Mouse (Mus musculus) intestine, embryonic 16.5 days (tissue): ENCODE results near the gene Mfsd11. TPM values are rescaled to one million over a fixed set of nuclear protein-coding genes. Genes with fewer than 3 reads are reported as not detected.
A peak's percentile ranks its signal among the peaks of the same experiment; 100 is the strongest.
"Not testable (repeated sequence)": the region's sequence is repeated elsewhere in the genome, so short reads cannot be mapped to it uniquely, and the experiment has no call there.

Source experiments
- ATAC-seq: fragments of 200-750 bp; cut with Nextera tagmentation; 2 replicates; pipeline ENCODE4 v1.8.0; 2017; ENCODE audit warnings: moderate TSS enrichment, moderate library complexity
- H3K27ac ChIP-seq: fragments of 300-500 bp; sonication (generic); 2 replicates; pipeline ENCODE4 v1.5.1; 2014; ENCODE audit warnings: mild to moderate bottlenecking, low read length
- H3K27me3 ChIP-seq: fragments of 300-500 bp; sonication (generic); replicated peaks from 2 replicates; pipeline ENCODE4 v1.6.1; 2014; ENCODE audit warnings: low read length, control low read depth, mixed read lengths; ENCODE audit not compliant: control insufficient read depth, insufficient read depth
- H3K36me3 ChIP-seq: fragments of 300-500 bp; sonication (generic); 2 replicates; pipeline ENCODE4 v1.6.1; 2014; ENCODE audit warnings: low read length, control low read depth; ENCODE audit not compliant: control insufficient read depth, insufficient read depth
- H3K4me1 ChIP-seq: fragments of 300-500 bp; sonication (generic); 2 replicates; pipeline ENCODE4 v1.6.1; 2014; ENCODE audit warnings: low read length, control low read depth, mixed read lengths; ENCODE audit not compliant: control insufficient read depth, insufficient read depth
- H3K4me2 ChIP-seq: fragments of 300-500 bp; sonication (generic); 2 replicates; pipeline ENCODE4 v1.6.1; 2014; ENCODE audit warnings: low read depth, low read length, control low read depth
- H3K4me3 ChIP-seq: fragments of 300-500 bp; sonication (generic); 2 replicates; pipeline ENCODE4 v1.5.1; 2014; ENCODE audit warnings: mild to moderate bottlenecking, low read length
- H3K9ac ChIP-seq: fragments of 300-500 bp; sonication (generic); 2 replicates; pipeline ENCODE4 v1.6.1; 2014; ENCODE audit warnings: low read depth, low read length
- H3K9me3 ChIP-seq: fragments of 300-500 bp; sonication (generic); 2 replicates; pipeline ENCODE4 v1.6.1; 2016; ENCODE audit warnings: low read length, control low read depth; ENCODE audit not compliant: control insufficient read depth
- WGBS: fragments of 180-500 bp; shearing (Covaris S2); extraction: QIAGEN DNeasy Blood & Tissue Kit; methylation state at CpG from one replicate; pipeline ENCODE4 v1.1.7; 2014; 5-methylcytosine and 5-hydroxymethylcytosine counted together
- polyA plus RNA-seq: library from polyadenylated mRNA; unstranded; fragments of >200 nt; fragmentation: Nextera tagmentation; extraction: Ambion mirVana; gene quantifications from 2 replicates; pipeline ENCODE4 v1.2.1, GENCODE M21; 2015

The Mfsd11 gene
- polyA plus RNA-seq, 1 experiment from 2014 or later: 47.3 TPM

DNA sequence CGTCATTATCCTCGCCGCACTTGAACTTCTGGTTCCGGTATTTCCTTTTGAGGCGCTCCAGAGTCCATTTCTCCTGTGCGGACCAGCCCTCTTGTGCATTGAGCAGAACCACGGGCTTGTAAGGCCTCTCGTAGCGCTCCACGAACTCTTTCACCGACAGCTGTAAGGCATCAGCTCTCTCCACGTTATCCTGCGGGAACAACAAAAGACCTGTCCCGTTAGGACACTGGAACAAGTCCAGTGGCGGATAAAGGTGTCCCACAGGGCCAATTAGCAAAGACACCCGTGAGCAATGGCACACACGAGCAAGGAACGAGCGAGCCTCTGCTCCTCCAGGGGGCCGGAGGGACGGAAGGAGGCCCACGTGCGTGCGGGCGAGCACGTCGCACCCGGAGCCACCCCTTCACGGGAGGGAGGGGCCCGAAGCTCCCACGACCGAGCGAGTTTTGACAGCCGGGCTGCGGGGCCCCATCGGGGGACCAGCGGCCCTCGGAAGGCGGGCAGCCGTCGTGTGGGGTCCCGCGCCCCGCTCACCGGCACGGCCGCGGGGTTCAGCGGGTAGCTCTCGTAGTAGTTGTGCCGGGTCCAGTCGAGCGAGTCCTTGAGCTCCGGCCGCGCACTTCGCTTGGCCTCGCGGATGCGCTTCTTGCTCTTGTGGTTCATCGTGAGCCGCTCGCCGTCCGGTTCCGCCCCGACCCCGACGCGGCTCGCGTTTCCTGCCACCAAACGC is 9.5 kb upstream of the Mfsd11 start:
- peak overlapping the region; percentile 84 for H3K4me3 ChIP-seq
- peak overlapping the region; percentile 100 for H3K27ac ChIP-seq
- H3K36me3 ChIP-seq: peaks cover 19% of the 10 kb centered on the region; the same call in 1 of the 2 replicates
- peak overlapping the region; percentile 96 for H3K9ac ChIP-seq
- under 1% methylated on average over 71 of the region's 73 CpGs for WGBS
- no peaks in the 10 kb centered on the region for H3K9me3 ChIP-seq
- H3K4me2 ChIP-seq: peak overlapping the region; percentile 74
- no peaks in the 10 kb centered on the region for H3K27me3 ChIP-seq
- peaks cover 42% of the 10 kb centered on the region for H3K4me1 ChIP-seq
- ATAC-seq: peak; percentile 63

DNA sequence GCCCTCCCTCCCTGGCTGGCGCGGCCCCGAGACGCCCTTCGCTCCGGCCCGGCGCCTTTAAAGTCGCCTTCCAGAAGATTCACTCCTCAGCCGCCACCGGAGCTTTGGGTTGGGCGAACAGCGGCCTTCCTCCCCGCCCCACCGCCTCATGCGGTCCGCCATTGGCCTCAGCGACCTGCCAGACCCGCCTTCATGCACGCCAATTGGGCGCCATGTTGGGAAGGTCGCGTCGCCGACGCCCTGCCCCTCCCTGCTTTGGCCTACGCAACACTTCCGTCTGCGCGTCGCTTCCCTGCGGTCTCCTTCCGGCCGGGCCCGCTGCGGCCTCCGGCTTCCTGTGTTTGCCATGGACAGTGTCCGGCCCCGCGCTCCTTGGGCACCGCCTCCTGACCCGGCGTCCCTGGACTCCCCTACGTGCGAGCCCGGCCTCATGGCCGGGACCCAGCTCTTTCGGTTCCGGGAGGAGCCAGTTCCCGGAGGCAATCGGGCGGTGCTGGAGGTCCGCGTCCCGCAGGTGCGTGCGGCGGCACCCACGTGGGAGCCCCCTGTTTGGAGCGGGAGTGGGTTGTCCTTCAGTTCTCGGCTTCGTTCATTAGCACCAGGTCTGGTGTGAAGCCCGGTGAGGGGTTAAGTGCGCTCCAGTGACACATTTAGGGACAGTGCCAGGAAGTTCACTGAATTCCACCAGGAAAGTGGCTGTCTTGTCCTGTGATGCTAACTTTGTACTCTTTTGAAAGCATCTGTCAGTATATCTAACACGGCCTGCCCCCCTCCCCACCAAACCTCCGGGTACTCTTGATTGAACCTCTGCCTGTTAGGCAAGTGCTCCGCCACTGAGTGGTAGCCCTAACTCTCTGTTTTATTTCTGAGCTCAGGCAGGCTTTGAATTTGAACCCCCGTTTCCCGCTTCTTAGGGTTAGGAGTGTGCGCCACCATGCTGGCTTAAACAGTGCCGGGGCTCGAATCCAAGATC is 8.7 kb upstream of the Mfsd11 start, which contains the start of the genes Mettl23 and Jmjd6:
Gene Mettl23, plus strand, starts transcription at position 18 of the 973 bp plus-strand sequence.
Gene Jmjd6, minus strand, starts transcription at position 189 of the 973 bp plus-strand sequence.
- Histone ChIP-seq H3K4me1 (peaks cover 39% of the 10 kb centered on the region), H3K4me3 (peak within 1 kb of the TSS; percentile 84), H3K4me2 (peak within 1 kb of the TSS; percentile 82), H3K27me3 (no peaks in the 10 kb centered on the region), H3K36me3 (peaks cover 19% of the 10 kb centered on the region; the same call in 1 of the 2 replicates), H3K9me3 (no peaks in the 10 kb centered on the region), H3K9ac (peak within 1 kb of the TSS; percentile 96), H3K27ac (peak within 1 kb of the TSS; percentile 100)
- under 1% methylated on average over 72 of the region's 72 CpGs for WGBS
- peak; percentile 96 for ATAC-seq

GRCm38 (mm10) chr11:116846593-116847181 is 5.6 kb upstream of the Mfsd11 start:
- ATAC-seq: no peak
- Histone ChIP-seq H3K4me3 (no peak overlapping the region), H3K9me3 (no peaks in the 10 kb centered on the region), H3K27ac (no peak overlapping the region), H3K36me3 (peaks cover 5% of the 10 kb centered on the region; the same call in 1 of the 2 replicates), H3K27me3 (no peaks in the 10 kb centered on the region), H3K4me2 (no peak overlapping the region), H3K9ac (no peak overlapping the region), H3K4me1 (peaks cover 14% of the 10 kb centered on the region; the same call in 1 of the 2 replicates)
- WGBS: 84% methylated on average over 4 of the region's 4 CpGs

DNA sequence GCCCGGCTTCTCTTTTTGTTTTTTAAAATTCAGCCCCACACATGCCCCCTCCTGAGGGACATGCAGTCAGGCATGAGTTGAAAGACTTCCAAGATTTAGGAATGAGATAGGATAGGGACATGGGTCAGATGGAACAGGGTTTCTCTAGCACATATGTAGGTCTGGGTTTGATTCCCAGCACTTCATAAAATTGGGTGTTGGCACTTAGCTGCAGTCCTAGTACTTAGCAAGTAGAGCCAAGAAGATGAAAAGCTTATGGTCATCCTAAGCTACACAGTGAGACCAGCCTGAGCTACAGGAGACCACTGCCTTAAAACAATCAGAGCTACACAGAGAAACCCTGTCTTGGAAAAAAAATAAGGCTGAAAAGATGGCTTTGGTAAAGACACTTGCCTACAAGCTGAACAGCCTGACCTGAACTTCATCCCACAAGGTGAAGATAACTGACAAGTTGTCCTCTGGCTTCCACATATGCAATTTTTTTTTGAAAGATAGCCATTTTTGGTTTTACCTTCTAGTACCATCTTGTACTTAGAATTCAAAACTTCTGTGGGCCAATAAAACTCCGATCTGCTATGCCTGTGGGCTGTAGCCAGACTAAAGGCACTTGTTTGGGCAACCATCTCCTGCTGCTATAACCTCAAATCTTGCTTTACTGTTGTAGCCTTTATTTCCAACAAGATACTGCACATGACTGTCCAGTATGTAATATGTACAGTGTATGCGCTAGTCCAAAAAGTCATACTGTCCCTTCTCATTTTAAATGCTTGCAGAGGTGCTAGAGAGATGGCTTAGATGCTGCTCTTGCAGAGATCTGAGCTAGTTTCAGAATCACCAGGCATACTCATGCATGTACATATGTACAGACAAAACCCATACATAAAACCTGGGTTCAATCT is 4.8 kb upstream of the Mfsd11 start:
- no peak for ATAC-seq
- no peaks in the 10 kb centered on the region for H3K27me3 ChIP-seq
- H3K36me3 ChIP-seq: peaks cover 5% of the 10 kb centered on the region; the same call in 1 of the 2 replicates
- no peak overlapping the region for H3K9ac ChIP-seq
- H3K4me3 ChIP-seq: no peak overlapping the region
- 90% methylated on average over 3 of the region's 3 CpGs for WGBS
- no peaks in the 10 kb centered on the region for H3K9me3 ChIP-seq
- no peak overlapping the region for H3K4me2 ChIP-seq
- peaks cover 14% of the 10 kb centered on the region; the same call in 1 of the 2 replicates for H3K4me1 ChIP-seq
- H3K27ac ChIP-seq: no peak overlapping the region

DNA sequence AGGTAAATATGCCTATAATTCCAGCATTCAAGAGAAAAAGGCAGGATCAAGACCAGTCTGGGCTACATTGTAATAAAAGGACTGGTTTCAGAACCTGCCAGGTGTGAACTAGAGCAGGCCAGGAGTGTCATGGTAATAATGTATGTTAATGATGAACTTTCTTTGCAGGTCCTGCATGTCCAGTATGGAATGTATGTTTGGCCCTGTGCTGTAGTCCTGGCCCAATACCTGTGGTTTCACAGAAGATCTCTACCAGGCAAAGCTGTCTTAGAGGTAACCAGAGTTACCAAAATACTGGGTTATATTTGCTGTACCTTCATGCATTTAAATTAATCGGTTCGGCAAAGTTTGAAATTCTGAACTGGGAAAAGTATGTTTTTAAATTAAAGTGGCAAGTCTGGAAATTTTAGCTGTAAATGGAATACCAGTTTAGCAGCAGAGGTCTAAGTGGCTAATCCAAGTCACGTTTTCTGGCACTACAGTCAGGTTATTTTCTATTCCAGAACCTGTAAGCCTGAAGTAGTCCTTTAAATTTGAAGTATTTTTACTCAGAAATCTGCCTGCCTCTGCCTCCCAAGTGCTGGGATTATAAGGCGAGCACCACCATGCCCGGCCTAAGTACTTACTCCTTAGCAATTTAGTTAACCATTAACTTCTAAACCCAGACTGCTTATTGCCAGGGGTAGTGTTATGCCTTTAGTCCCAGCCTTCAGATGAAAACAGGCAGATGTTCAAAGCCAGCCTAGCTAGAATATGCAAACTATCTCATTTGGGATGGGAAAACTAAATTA is 4.0 kb upstream of the Mfsd11 start:
- no peak overlapping the region for H3K4me3 ChIP-seq
- no peaks in the 10 kb centered on the region for H3K27me3 ChIP-seq
- no peak overlapping the region for H3K27ac ChIP-seq
- ATAC-seq: no peak
- H3K9me3 ChIP-seq: no peaks in the 10 kb centered on the region
- H3K4me1 ChIP-seq: peaks cover 14% of the 10 kb centered on the region; the same call in 1 of the 2 replicates
- H3K36me3 ChIP-seq: peaks cover 5% of the 10 kb centered on the region; the same call in 1 of the 2 replicates
- 71% methylated on average over 5 of the region's 5 CpGs for WGBS
- no peak overlapping the region for H3K9ac ChIP-seq
- H3K4me2 ChIP-seq: no peak overlapping the region

DNA sequence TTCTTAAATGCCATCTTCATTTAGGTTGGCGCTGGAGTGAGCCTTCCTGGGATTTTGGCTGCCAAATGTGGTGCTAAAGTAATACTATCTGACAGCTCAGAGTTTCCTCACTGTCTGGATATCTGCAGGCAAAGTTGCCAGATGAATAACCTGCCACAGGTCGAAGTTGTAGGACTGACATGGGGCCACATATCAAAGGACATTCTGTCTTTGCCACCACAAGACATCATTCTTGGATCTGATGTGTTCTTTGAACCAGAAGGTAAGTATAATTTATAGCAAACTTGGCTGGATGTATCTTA is 3.4 kb upstream of the Mfsd11 start:
- not testable (repeated sequence) for H3K9ac ChIP-seq, H3K9me3 ChIP-seq, H3K36me3 ChIP-seq, H3K27ac ChIP-seq, H3K27me3 ChIP-seq, H3K4me2 ChIP-seq, H3K4me3 ChIP-seq, ATAC-seq
- H3K4me1 ChIP-seq: peaks cover 14% of the 10 kb centered on the region; the same call in 1 of the 2 replicates
- 79% methylated on average over 2 of the region's 2 CpGs for WGBS

- no peak overlapping the region for H3K9ac ChIP-seq
- no peak overlapping the region for H3K4me3 ChIP-seq
- no peak overlapping the region for H3K27ac ChIP-seq
- ATAC-seq: no peak
- H3K9me3 ChIP-seq: no peaks in the 10 kb centered on the region
- no peaks in the 10 kb centered on the region for H3K27me3 ChIP-seq
- H3K36me3 ChIP-seq: peaks cover 5% of the 10 kb centered on the region; the same call in 1 of the 2 replicates
- H3K4me1 ChIP-seq: peaks cover 13% of the 10 kb centered on the region
- no peak overlapping the region for H3K4me2 ChIP-seq
Measured at GRCm38 (mm10) chr11:116849587-116849986, 2.7 kb upstream of the Mfsd11 start.

DNA sequence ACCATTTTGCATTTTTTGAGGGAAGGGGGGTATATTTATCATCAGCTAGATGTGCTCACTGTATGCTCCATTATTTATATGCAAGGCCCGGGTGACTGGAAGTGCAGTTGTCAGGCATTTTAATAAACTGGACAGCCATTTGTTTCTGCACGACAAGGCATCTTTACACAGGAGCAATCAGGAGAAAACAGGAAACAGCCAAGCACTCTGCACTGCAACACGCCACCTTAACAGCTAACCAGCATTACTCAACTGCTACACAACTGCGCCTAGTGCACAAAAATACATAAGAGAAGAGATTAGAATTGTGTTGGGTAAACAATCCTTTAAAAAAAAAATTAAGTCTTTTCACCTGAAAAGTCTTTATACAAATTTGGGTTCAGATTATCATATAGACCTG is 2.2 kb upstream of the Mfsd11 start:
- Histone ChIP-seq H3K27me3 (no peaks in the 10 kb centered on the region), H3K9ac (0 out of 2 replicates have a peak overlapping the region, but pooled peaks have one; percentile 43)
- ATAC-seq: no peak

More for the DNA sequence above, 2.2 kb upstream of the Mfsd11 start:
- H3K4me2 ChIP-seq: peak overlapping the region; percentile 54
- WGBS: 39% methylated on average over 4 of the region's 4 CpGs
- H3K4me3 ChIP-seq: peak overlapping the region; percentile 36
- H3K27ac ChIP-seq: no peak overlapping the region; the same call in 1 of the 2 replicates
- H3K36me3 ChIP-seq: peaks cover 5% of the 10 kb centered on the region; the same call in 1 of the 2 replicates
- H3K4me1 ChIP-seq: peaks cover 17% of the 10 kb centered on the region
- H3K9me3 ChIP-seq: no peaks in the 10 kb centered on the region
